Mouse (Mus musculus): ENCODE data around the gene Chpt1.
"Not testable (repeated sequence)": the region's sequence is repeated elsewhere in the genome, so short reads cannot be mapped to it uniquely, and the experiment has no call there.

GRCm38 (mm10) chr10:88515049-88515448 is 11.2 kb upstream of the Chpt1 start:
- TF ChIP-seq POLR2A, CTCF (IDR thresholded peaks at IDR 0.05; ENCODE audit: extremely low read depth, insufficient read depth, low read length): not testable (repeated sequence)

Measured in cortical plate, adult 2 months (tissue).